In genomic region chr8:57579845-57580244, GRCm38 (mm10) we compare ENCODE assay signal across 9 mouse cellular contexts.
DNase-seq lines count a peak whose midpoint lies in the region; ATAC-seq and TF ChIP-seq lines count a peak whose summit lies in the region.
"Had no signal": no experiment of that assay in that cellular context is flagged by ENCODE, and none has a peak within 500 bp of the region (broad histone marks: within the 10 kb centered on the region; RNA-seq: fewer than 3 reads in every experiment).

No protein-coding gene starts in this region.

- no peak for TF ChIP-seq POLR2A in bone marrow, adult 2 months (IDR thresholded peaks at IDR 0.05; ENCODE audit: borderline replicate concordance, control insufficient read depth, low read depth, low read length)

- no peak overlapping the region for H3K27ac ChIP-seq in bone marrow, adult 2 months (ENCODE audit: control insufficient read depth, insufficient read depth, low read depth, low read length, poor library complexity)
- no peak overlapping the region for H3K27ac ChIP-seq in liver, embryonic 16.5 days (ENCODE audit: low read length)
- H3K27ac ChIP-seq: midbrain, embryonic 10.5 days had no signal

- DNase-seq in ES-CJ7 (ENCODE audit: low read depth, low spot score), result peak; percentile 72
- DNase-seq in spleen, postnatal 14 days (ENCODE audit: low spot score in 2 of 2), result peak; percentile 17 to 23
- DNase-seq in urinary bladder, adult 2 months (ENCODE audit: low spot score), result no peak
- no peak for DNase-seq in adrenal gland, adult 2 months
- no peak for DNase-seq in right cerebral cortex, adult 18-20 months
- DNase-seq: cerebellum, adult 9-11 months had no signal

- H3K4me2 ChIP-seq in liver, embryonic 16.5 days (ENCODE audit: low read depth, low read length), result no peak overlapping the region

- ATAC-seq in liver, embryonic 16.5 days (ENCODE audit: low read depth), result peak; percentile 71

- H3K27me3 ChIP-seq in liver, embryonic 16.5 days (ENCODE audit: control insufficient read depth, insufficient read depth, low read depth, low read length), result no peaks in the 10 kb centered on the region

- H3K4me3 ChIP-seq in bone marrow, adult 2 months (replicated peaks; ENCODE audit: control insufficient read depth, low read depth, low read length), result peak overlapping the region; percentile 2
- H3K4me3 ChIP-seq in liver, embryonic 16.5 days (ENCODE audit: low read depth, low read length), result no peak overlapping the region
- H3K4me3 ChIP-seq: midbrain, embryonic 10.5 days had no signal

- H3K36me3 ChIP-seq in liver, embryonic 16.5 days (ENCODE audit: control insufficient read depth, insufficient read depth), result no peaks in the 10 kb centered on the region

- no peak overlapping the region for H3K9ac ChIP-seq in liver, embryonic 16.5 days (ENCODE audit: low read depth, low read length)

- H3K9me3 ChIP-seq in liver, embryonic 16.5 days (replicated peaks; ENCODE audit: control insufficient read depth, low read length), result no peaks in the 10 kb centered on the region
- H3K9me3 ChIP-seq: midbrain, embryonic 10.5 days had no signal

- WGBS in bone marrow, adult 2 months, result 51% methylated on average over 6 of the region's 6 CpGs
- WGBS in liver, embryonic 16.5 days (ENCODE audit: insufficient replicate concordance), result 23% methylated on average over 6 of the region's 6 CpGs

- no peak for TF ChIP-seq CTCF in bone marrow, adult 2 months (IDR thresholded peaks at IDR 0.05; ENCODE audit: control insufficient read depth, insufficient read depth, low read length)

- peaks cover 3% of the 10 kb centered on the region; the same call in 1 of the 2 replicates for H3K4me1 ChIP-seq in bone marrow, adult 2 months (ENCODE audit: control insufficient read depth, insufficient read depth, low read length)
- H3K4me1 ChIP-seq in liver, embryonic 16.5 days (ENCODE audit: control insufficient read depth, low read depth, low read length), result peaks cover 21% of the 10 kb centered on the region

Comparison
In these comparisons a context has a peak if more than half of its experiments do, and no peak if none do; other contexts are left out.
1. DNase-seq: peak in ES-CJ7 (single experiment) and spleen, postnatal 14 days (2 of 2); none in urinary bladder, adult 2 months (single experiment), adrenal gland, adult 2 months (single experiment) and right cerebral cortex, adult 18-20 months (single experiment).